In the genomic region with DNA sequence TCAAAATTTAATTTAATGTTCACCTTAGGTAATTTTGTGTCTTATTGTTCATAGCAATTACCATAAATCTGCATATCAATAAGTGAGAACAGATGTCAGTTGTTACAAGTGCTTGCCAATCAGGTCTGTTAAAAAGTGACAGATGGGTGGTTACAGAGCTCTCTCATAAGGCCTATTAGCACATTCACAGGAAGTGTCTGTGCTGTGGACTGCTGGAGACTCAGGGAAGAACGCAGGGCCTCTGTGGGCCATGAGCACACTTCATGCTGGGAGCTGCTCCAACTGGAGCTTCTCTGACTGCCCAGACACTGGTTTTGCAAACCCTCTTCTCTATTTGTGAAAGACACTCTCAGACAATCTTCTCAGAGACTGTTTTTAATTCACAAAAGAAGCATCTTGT, we compare ENCODE assay signal across 9 mouse cellular contexts.
DNase-seq lines count a peak whose midpoint lies in the region; TF ChIP-seq lines count a peak whose summit lies in the region.
"Had no signal": no experiment of that assay in that cellular context is flagged by ENCODE, and none has a peak within 500 bp of the region (broad histone marks: within the 10 kb centered on the region; RNA-seq: fewer than 3 reads in every experiment).

No protein-coding gene starts in this region.

- intact Hi-C loops in left cerebral cortex, adult 2 months (cut with DNase I): no loop called here

- no peak for DNase-seq in left cerebral cortex, adult 2 months (ENCODE audit: extremely low spot score in 1 of 2, low spot score in 2 of 2)
- no peak for DNase-seq in left cerebral cortex, adult 9 months (ENCODE audit: low spot score in 2 of 2)
- DNase-seq in fibroblast of lung, adult 2 months (ENCODE audit: low read depth): peak; percentile 23
- DNase-seq in layer of hippocampus, adult 9-10 months (ENCODE audit: low spot score): peak; percentile 59
- DNase-seq in retina, postnatal 1 day: peak; percentile 76
- DNase-seq in gastrocnemius, adult 8-10 months (ENCODE audit: low spot score in 2 of 2): no peak
- DNase-seq in spleen, postnatal 10 days (ENCODE audit: low spot score in 2 of 2): no peak
- no peak for DNase-seq in right cerebral cortex, postnatal 36 days (ENCODE audit: low spot score in 2 of 2)
- DNase-seq: lung, postnatal 10 days had no signal

- no peak for TF ChIP-seq CTCF in left cerebral cortex, adult 2 months (IDR thresholded peaks at IDR 0.05)

- peak overlapping the region; percentile 16; the same call in 1 of the 2 replicates for H3K27ac ChIP-seq in left cerebral cortex, adult 2 months

- H3K4me3 ChIP-seq in left cerebral cortex, adult 2 months: no peak overlapping the region

Comparison
In these comparisons a context has a peak if more than half of its experiments do, and no peak if none do; other contexts are left out.
1. DNase-seq: peak in fibroblast of lung, adult 2 months (single experiment), layer of hippocampus, adult 9-10 months (single experiment) and retina, postnatal 1 day (single experiment); none in left cerebral cortex, adult 2 months (0 of 2), left cerebral cortex, adult 9 months (0 of 2), gastrocnemius, adult 8-10 months (0 of 2), spleen, postnatal 10 days (0 of 2) and right cerebral cortex, postnatal 36 days (0 of 2).